Mouse (Mus musculus): ENCODE data around the gene Pcare. TPM values are rescaled to one million over a fixed set of nuclear protein-coding genes. Genes with fewer than 3 reads are reported as not detected.
"Not testable (repeated sequence)": the region's sequence is repeated elsewhere in the genome, so short reads cannot be mapped to it uniquely, and the experiment has no call there.

Gene Pcare
- polyA plus RNA-seq, 1 experiment from 2014 or later = not detected

DNA sequence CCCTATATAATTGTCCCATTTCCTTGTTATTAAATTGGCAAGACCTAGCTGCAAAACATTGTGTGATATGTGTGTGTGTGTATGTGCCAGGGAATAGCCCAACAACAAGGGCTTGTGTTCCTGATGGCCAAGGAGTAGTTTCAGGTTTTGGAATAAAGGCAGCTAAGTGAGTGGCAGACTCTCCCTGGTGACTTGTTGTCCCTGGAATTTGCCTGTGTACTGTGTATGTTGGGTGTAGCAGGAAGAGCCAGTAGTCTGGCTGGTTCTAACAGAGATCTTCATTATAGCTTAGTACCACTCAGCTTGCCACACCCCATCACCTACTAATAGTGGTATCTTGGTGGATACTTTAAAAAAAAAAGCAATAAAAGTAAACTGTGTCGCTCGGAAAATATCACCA, 27.8 kb upstream of the Pcare start:
- H3K9ac ChIP-seq (ENCODE audit: low read depth, low read length) = no peak overlapping the region
- H3K4me2 ChIP-seq (ENCODE audit: low read depth, low read length) = no peak overlapping the region
- H3K27ac ChIP-seq (ENCODE audit: low read length) = no peak overlapping the region
- WGBS = 75% methylated on average over 2 of the region's 2 CpGs
- no peaks in the 10 kb centered on the region for H3K9me3 ChIP-seq (ENCODE audit: control insufficient read depth, low read length)
- no peak overlapping the region for H3K4me3 ChIP-seq (ENCODE audit: low read length)
- peaks cover 12% of the 10 kb centered on the region; the same call in 1 of the 2 replicates for H3K4me1 ChIP-seq (ENCODE audit: control insufficient read depth, insufficient read depth, low read length)
- no peak for ATAC-seq
- peaks cover 19% of the 10 kb centered on the region for H3K27me3 ChIP-seq (replicated peaks; ENCODE audit: control insufficient read depth, insufficient read depth, low read length)
- no peaks in the 10 kb centered on the region for H3K36me3 ChIP-seq (ENCODE audit: control insufficient read depth, insufficient read depth, low read length)

GRCm38 (mm10) chr17:71778696-71779095, 26.0 kb upstream of the Pcare start:
- 77% methylated on average over 3 of the region's 3 CpGs for WGBS

GRCm38 (mm10) chr17:71775279-71775678, 22.6 kb upstream of the Pcare start:
- H3K27me3 ChIP-seq (replicated peaks; ENCODE audit: control insufficient read depth, insufficient read depth, low read length) = peaks cover 1% of the 10 kb centered on the region; the same call in 1 of the 2 replicates
- H3K27ac ChIP-seq (ENCODE audit: low read length) = no peak overlapping the region
- no peaks in the 10 kb centered on the region for H3K36me3 ChIP-seq (ENCODE audit: control insufficient read depth, insufficient read depth, low read length)
- H3K9me3 ChIP-seq (ENCODE audit: control insufficient read depth, low read length) = no peaks in the 10 kb centered on the region
- H3K4me1 ChIP-seq (ENCODE audit: control insufficient read depth, insufficient read depth, low read length) = no peaks in the 10 kb centered on the region
- H3K4me3 ChIP-seq (ENCODE audit: low read length) = no peak overlapping the region
- WGBS = 74% methylated on average over 4 of the region's 4 CpGs
- no peak for ATAC-seq
- H3K9ac ChIP-seq (ENCODE audit: low read depth, low read length) = no peak overlapping the region
- no peak overlapping the region for H3K4me2 ChIP-seq (ENCODE audit: low read depth, low read length)

More at GRCm38 (mm10) chr17:71778696-71779095, 26.0 kb upstream of the Pcare start:
- ATAC-seq = no peak
- Histone ChIP-seq H3K9me3 (ENCODE audit: control insufficient read depth, low read length) (no peaks in the 10 kb centered on the region), H3K4me2 (ENCODE audit: low read depth, low read length) (no peak overlapping the region), H3K4me3 (ENCODE audit: low read length) (no peak overlapping the region), H3K36me3 (ENCODE audit: control insufficient read depth, insufficient read depth, low read length) (no peaks in the 10 kb centered on the region), H3K27ac (ENCODE audit: low read length) (no peak overlapping the region), H3K4me1 (ENCODE audit: control insufficient read depth, insufficient read depth, low read length) (peaks cover 12% of the 10 kb centered on the region; the same call in 1 of the 2 replicates), H3K9ac (ENCODE audit: low read depth, low read length) (no peak overlapping the region), H3K27me3 (replicated peaks; ENCODE audit: control insufficient read depth, insufficient read depth, low read length) (peaks cover 19% of the 10 kb centered on the region)

DNA sequence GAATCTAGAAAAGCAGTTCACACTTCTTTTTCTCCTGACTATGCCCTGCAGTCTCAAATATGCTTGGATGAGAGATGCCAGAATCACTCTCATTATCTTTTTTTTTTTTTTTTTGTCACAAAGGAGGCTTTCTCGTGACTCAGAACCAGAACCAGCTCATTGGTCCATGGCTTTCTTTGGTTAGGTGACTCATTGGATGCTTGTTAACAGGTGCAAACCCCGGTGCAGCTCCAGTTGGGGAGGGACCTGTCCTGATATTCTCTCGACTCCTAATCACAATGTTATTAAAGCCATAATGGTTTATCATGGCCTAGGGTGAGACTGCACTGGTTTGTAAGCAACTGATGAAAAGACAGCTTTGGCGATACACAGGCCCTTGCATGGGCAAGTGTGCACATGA, 21.5 kb upstream of the Pcare start:
- H3K4me1 ChIP-seq (ENCODE audit: control insufficient read depth, insufficient read depth, low read length) = no peaks in the 10 kb centered on the region
- H3K4me3 ChIP-seq (ENCODE audit: low read length) = no peak overlapping the region
- H3K27me3 ChIP-seq (replicated peaks; ENCODE audit: control insufficient read depth, insufficient read depth, low read length) = no peaks in the 10 kb centered on the region
- no peak overlapping the region for H3K27ac ChIP-seq (ENCODE audit: low read length)
- H3K4me2 ChIP-seq (ENCODE audit: low read depth, low read length) = no peak overlapping the region
- H3K9me3 ChIP-seq (ENCODE audit: control insufficient read depth, low read length) = no peaks in the 10 kb centered on the region
- no peaks in the 10 kb centered on the region for H3K36me3 ChIP-seq (ENCODE audit: control insufficient read depth, insufficient read depth, low read length)
- H3K9ac ChIP-seq (ENCODE audit: low read depth, low read length) = no peak overlapping the region
- ATAC-seq = no peak
- 75% methylated on average over 4 of the region's 4 CpGs for WGBS

DNA sequence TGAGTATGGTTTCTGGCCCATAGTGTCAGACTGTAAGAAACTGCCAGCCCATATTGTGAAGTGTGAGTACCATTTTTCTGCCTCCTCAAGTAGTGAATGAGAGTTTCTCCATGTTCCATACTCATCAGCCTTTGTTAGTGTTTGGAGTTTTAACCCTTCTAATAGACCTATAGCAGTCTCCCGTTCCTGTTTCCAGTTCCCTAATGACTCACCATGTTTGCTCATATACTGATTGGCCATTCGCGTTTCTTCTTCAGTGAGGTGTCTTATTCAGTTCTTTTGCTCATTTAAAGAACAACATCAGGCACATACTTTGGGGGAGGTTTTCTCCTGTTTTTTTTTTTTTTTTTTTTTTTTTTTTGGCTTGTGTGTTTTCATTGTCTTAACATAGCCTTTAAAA, 18.0 kb upstream of the Pcare start:
- no peaks in the 10 kb centered on the region for H3K36me3 ChIP-seq (ENCODE audit: control insufficient read depth, insufficient read depth, low read length)
- no peak overlapping the region for H3K27ac ChIP-seq (ENCODE audit: low read length)
- no peak overlapping the region for H3K4me3 ChIP-seq (ENCODE audit: low read length)
- H3K27me3 ChIP-seq (replicated peaks; ENCODE audit: control insufficient read depth, insufficient read depth, low read length) = no peaks in the 10 kb centered on the region
- no peak overlapping the region for H3K4me2 ChIP-seq (ENCODE audit: low read depth, low read length)
- no peak for ATAC-seq
- H3K9me3 ChIP-seq (ENCODE audit: control insufficient read depth, low read length) = no peaks in the 10 kb centered on the region
- no peak overlapping the region for H3K9ac ChIP-seq (ENCODE audit: low read depth, low read length)
- no peaks in the 10 kb centered on the region for H3K4me1 ChIP-seq (ENCODE audit: control insufficient read depth, insufficient read depth, low read length)
- WGBS = 84% methylated on average over 3 of the region's 3 CpGs

- ATAC-seq = no peak
- no peak overlapping the region for H3K27ac ChIP-seq (ENCODE audit: low read length)
- 54% methylated on average over 6 of the region's 6 CpGs for WGBS
- no peaks in the 10 kb centered on the region for H3K4me1 ChIP-seq (ENCODE audit: control insufficient read depth, insufficient read depth, low read length)
- no peaks in the 10 kb centered on the region for H3K36me3 ChIP-seq (ENCODE audit: control insufficient read depth, insufficient read depth, low read length)
- no peak overlapping the region for H3K4me3 ChIP-seq (ENCODE audit: low read length)
- H3K9ac ChIP-seq (ENCODE audit: low read depth, low read length) = no peak overlapping the region
- H3K4me2 ChIP-seq (ENCODE audit: low read depth, low read length) = no peak overlapping the region
- no peaks in the 10 kb centered on the region for H3K27me3 ChIP-seq (replicated peaks; ENCODE audit: control insufficient read depth, insufficient read depth, low read length)
- H3K9me3 ChIP-seq (ENCODE audit: control insufficient read depth, low read length) = no peaks in the 10 kb centered on the region
Observed at GRCm38 (mm10) chr17:71769564-71769963, 16.9 kb upstream of the Pcare start.

DNA sequence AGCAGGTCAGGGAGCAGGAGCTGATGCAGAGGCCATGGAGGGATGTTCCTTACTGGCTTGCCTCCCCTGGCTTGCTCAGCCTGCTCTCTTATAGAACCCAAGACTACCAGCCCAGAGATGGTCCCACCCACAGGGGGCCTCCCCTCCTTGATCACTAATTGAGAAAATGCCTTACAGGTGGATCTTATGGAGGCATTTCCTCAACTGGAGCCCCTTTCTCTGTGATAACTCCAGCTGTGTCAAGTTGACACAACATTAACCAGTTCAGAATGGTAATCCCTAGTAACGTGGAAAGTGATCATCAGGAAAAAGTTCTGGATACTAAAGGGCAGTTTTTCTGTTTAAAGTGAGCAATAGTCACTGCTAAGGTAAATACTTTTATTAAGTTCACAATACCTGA, 15.5 kb upstream of the Pcare start, which contains the start of gene Clip4:
TSS of gene Clip4 (plus strand) at position 301 of the 400 bp plus-strand sequence.
- not testable (repeated sequence) for H3K4me3 ChIP-seq (ENCODE audit: low read length); H3K27ac ChIP-seq (ENCODE audit: low read length); H3K36me3 ChIP-seq (ENCODE audit: control insufficient read depth, insufficient read depth, low read length); H3K4me2 ChIP-seq (ENCODE audit: low read depth, low read length); H3K9ac ChIP-seq (ENCODE audit: low read depth, low read length); H3K4me1 ChIP-seq (ENCODE audit: control insufficient read depth, insufficient read depth, low read length); H3K9me3 ChIP-seq (ENCODE audit: control insufficient read depth, low read length); ATAC-seq; H3K27me3 ChIP-seq (replicated peaks; ENCODE audit: control insufficient read depth, insufficient read depth, low read length)
- 72% methylated on average over 1 of the region's 1 CpGs for WGBS

DNA sequence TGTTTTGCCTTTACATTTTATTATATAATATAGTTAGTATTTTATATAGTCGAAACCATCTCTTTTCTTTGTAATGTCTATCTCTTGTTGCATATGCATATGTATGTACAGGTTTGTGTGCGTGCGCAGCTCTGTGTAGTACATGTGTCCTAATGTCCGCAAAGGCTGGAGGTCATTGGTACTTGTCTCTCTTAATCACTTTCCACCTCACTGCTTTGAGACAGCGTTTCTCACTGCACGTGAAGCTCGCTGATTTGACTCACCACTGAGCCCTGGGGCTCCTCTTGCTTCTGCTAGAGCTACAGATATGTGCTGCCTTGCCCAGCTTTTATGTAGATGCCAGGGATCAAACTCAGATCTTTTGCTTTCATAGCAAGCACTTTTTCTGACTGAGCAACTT, 7.8 kb upstream of the Pcare start:
- Histone ChIP-seq H3K4me2 (ENCODE audit: low read depth, low read length) (no peak overlapping the region), H3K9me3 (ENCODE audit: control insufficient read depth, low read length) (no peaks in the 10 kb centered on the region; the same call in 1 of the 2 replicates), H3K9ac (ENCODE audit: low read depth, low read length) (no peak overlapping the region), H3K27ac (ENCODE audit: low read length) (no peak overlapping the region), H3K27me3 (replicated peaks; ENCODE audit: control insufficient read depth, insufficient read depth, low read length) (no peaks in the 10 kb centered on the region), H3K4me3 (ENCODE audit: low read length) (no peak overlapping the region), H3K4me1 (ENCODE audit: control insufficient read depth, insufficient read depth, low read length) (no peaks in the 10 kb centered on the region), H3K36me3 (ENCODE audit: control insufficient read depth, insufficient read depth, low read length) (no peaks in the 10 kb centered on the region)
- 81% methylated on average over 7 of the region's 7 CpGs for WGBS
- ATAC-seq = no peak

GRCm38 (mm10) chr17:71749616-71750168, 3.0 kb downstream of the Pcare start:
- H3K4me2 ChIP-seq (ENCODE audit: low read depth, low read length) = no peak overlapping the region
- 65% methylated on average over 9 of the region's 9 CpGs for WGBS
- H3K9me3 ChIP-seq (ENCODE audit: control insufficient read depth, low read length) = no peaks in the 10 kb centered on the region
- H3K9ac ChIP-seq (ENCODE audit: low read depth, low read length) = no peak overlapping the region
- ATAC-seq = no peak
- H3K36me3 ChIP-seq (ENCODE audit: control insufficient read depth, insufficient read depth, low read length) = no peaks in the 10 kb centered on the region
- H3K27ac ChIP-seq (ENCODE audit: low read length) = no peak overlapping the region
- H3K4me1 ChIP-seq (ENCODE audit: control insufficient read depth, insufficient read depth, low read length) = no peaks in the 10 kb centered on the region
- no peak overlapping the region for H3K4me3 ChIP-seq (ENCODE audit: low read length)
- H3K27me3 ChIP-seq (replicated peaks; ENCODE audit: control insufficient read depth, insufficient read depth, low read length) = no peaks in the 10 kb centered on the region

DNA sequence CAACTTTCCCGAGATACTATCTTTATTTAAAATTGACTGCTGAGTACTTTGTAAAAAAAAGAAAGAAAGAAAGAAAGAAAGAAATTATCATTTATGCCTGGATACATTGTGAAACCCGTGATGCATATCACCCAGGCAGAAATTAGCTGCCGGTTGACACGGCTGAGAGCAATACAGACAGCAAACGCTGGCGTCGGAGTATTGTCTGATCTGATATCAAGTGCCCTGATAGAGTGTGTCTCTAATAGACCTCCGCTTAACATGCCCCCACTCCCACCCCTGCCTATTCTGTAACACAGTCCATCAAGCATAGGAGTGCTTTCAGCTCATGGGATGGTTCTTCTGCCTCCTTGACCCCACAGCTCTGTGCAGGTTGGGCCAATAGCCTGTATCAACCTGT, 5.1 kb downstream of the Pcare start:
- H3K9ac ChIP-seq (ENCODE audit: low read depth, low read length) = no peak overlapping the region
- ATAC-seq = no peak
- H3K27me3 ChIP-seq (replicated peaks; ENCODE audit: control insufficient read depth, insufficient read depth, low read length) = no peaks in the 10 kb centered on the region
- H3K9me3 ChIP-seq (ENCODE audit: control insufficient read depth, low read length) = no peaks in the 10 kb centered on the region
- no peak overlapping the region for H3K4me2 ChIP-seq (ENCODE audit: low read depth, low read length)
- no peaks in the 10 kb centered on the region for H3K36me3 ChIP-seq (ENCODE audit: control insufficient read depth, insufficient read depth, low read length)
- 78% methylated on average over 8 of the region's 8 CpGs for WGBS
- H3K4me1 ChIP-seq (ENCODE audit: control insufficient read depth, insufficient read depth, low read length) = no peaks in the 10 kb centered on the region
- H3K27ac ChIP-seq (ENCODE audit: low read length) = no peak overlapping the region
- H3K4me3 ChIP-seq (ENCODE audit: low read length) = no peak overlapping the region

Measured in intestine, embryonic 16.5 days (tissue).